Comparison of ENCODE assay signal across 9 mouse cellular contexts in the genomic region with DNA sequence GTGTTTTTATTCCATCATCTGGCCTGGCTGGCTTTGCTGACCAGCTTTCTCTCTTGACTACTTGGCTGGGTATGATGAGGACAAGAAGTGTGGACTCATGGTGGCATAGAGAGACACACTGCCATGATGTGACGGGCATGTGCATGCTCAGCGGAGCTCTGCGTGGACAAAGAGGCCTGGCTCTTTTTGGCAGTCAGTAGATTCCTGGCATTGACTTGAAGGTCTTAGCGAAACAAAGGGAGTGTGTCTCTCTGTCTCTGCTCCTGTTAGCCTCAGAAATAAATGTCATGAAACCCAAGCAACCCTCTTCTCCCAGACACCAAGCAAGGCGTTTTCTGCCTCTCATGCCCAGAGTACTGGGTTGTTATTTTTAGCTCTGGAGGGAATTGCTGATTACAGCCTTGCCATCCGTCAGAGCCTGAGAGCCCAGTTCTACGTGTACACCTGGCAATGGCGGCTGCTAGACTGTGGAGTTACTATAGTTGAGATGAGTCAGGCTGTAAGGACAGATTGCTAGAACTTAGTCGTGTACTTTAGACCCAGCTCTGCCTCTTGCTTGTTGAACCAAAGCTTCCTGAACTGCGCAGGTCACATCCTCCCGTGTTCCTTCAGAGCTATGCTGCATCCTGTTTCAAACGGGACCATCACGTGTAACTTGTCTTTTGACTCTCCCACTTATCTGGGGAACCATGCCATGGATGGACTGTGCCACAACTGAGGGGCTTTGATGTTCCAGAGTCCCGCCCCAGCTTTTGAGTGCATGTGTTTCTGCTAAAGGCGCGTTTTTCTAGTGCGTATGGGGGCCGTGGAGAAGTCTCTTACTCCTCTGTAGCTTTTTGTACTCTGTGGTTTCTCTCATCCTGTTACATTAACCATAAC.
DNase-seq lines count a peak whose midpoint lies in the region; ATAC-seq and TF ChIP-seq lines count a peak whose summit lies in the region.
"Had no signal": no experiment of that assay in that cellular context is flagged by ENCODE, and none has a peak within 500 bp of the region (broad histone marks: within the 10 kb centered on the region; RNA-seq: fewer than 3 reads in every experiment).

No protein-coding gene starts in this region.

- H3K27me3 ChIP-seq in embryonic facial prominence, embryonic 11.5 days (ENCODE audit: control insufficient read depth, insufficient read depth, low read length), result no peaks in the 10 kb centered on the region
- no peaks in the 10 kb centered on the region for H3K27me3 ChIP-seq in hindbrain, embryonic 12.5 days
- H3K27me3 ChIP-seq in midbrain, embryonic 11.5 days (ENCODE audit: control insufficient read depth, insufficient read depth, low read length), result no peaks in the 10 kb centered on the region

- no peak for TF ChIP-seq CTCF in left cerebral cortex, adult 2 months (IDR thresholded peaks at IDR 0.05)

- peak overlapping the region; percentile 9; the same call in 1 of the 2 replicates for H3K9ac ChIP-seq in embryonic facial prominence, embryonic 11.5 days (replicated peaks; ENCODE audit: low read length)
- no peak overlapping the region for H3K9ac ChIP-seq in hindbrain, embryonic 12.5 days
- peak overlapping the region; percentile 27; the same call in 1 of the 2 replicates for H3K9ac ChIP-seq in midbrain, embryonic 11.5 days (ENCODE audit: low read length)

- peak overlapping the region; percentile 42 for H3K27ac ChIP-seq in left cerebral cortex, adult 2 months
- peak overlapping the region; percentile 63 for H3K27ac ChIP-seq in embryonic facial prominence, embryonic 11.5 days (replicated peaks; ENCODE audit: low read depth, low read length)
- H3K27ac ChIP-seq in hindbrain, embryonic 12.5 days, result peak overlapping the region; percentile 4; the same call in 1 of the 2 replicates
- peak overlapping the region; percentile 57 for H3K27ac ChIP-seq in midbrain, embryonic 11.5 days (ENCODE audit: low read depth, low read length)
- H3K27ac ChIP-seq: macrophage had no signal

- ATAC-seq in embryonic facial prominence, embryonic 11.5 days (replicated peaks; ENCODE audit: insufficient number of reproducible peaks, low FRiP score, low TSS enrichment, low read depth), result no peak
- 0 out of 2 replicates have a peak, but pooled peaks have one; percentile 51 for ATAC-seq in hindbrain, embryonic 12.5 days (ENCODE audit: low FRiP score)
- peak; percentile 63 for ATAC-seq in midbrain, embryonic 11.5 days (ENCODE audit: low FRiP score)

- no peaks in the 10 kb centered on the region for H3K9me3 ChIP-seq in embryonic facial prominence, embryonic 11.5 days (replicated peaks; ENCODE audit: control insufficient read depth, low read length)
- H3K9me3 ChIP-seq in hindbrain, embryonic 12.5 days (replicated peaks), result no peaks in the 10 kb centered on the region
- no peaks in the 10 kb centered on the region for H3K9me3 ChIP-seq in midbrain, embryonic 11.5 days (ENCODE audit: control insufficient read depth, low read length)

- no peak overlapping the region for H3K4me2 ChIP-seq in embryonic facial prominence, embryonic 11.5 days (ENCODE audit: low read depth, low read length)
- H3K4me2 ChIP-seq in hindbrain, embryonic 12.5 days (replicated peaks), result no peak overlapping the region
- no peak overlapping the region for H3K4me2 ChIP-seq in midbrain, embryonic 11.5 days

- no peak for DNase-seq in left cerebral cortex, adult 2 months (ENCODE audit: extremely low spot score in 1 of 2, low spot score in 2 of 2)
- no peak for DNase-seq in left cerebral cortex, adult 8-10 months (ENCODE audit: low spot score in 2 of 2)
- no peak for DNase-seq in embryonic facial prominence, embryonic 11.5 days (ENCODE audit: low spot score)
- DNase-seq in midbrain, embryonic 11.5 days (ENCODE audit: low spot score, missing footprints), result peak; percentile 89
- no peak for DNase-seq in right cerebral cortex, adult 2 months (ENCODE audit: low spot score in 2 of 2)
- no peak for DNase-seq in retina, embryonic 14.5 days (ENCODE audit: low spot score)
- DNase-seq in right cerebral cortex, postnatal 14 days, result no peak

- intact Hi-C loops in left cerebral cortex, adult 2 months (cut with DNase I), result no loop called here

- no peak overlapping the region for H3K4me3 ChIP-seq in left cerebral cortex, adult 2 months
- H3K4me3 ChIP-seq in embryonic facial prominence, embryonic 11.5 days (ENCODE audit: low read depth, low read length), result no peak overlapping the region
- H3K4me3 ChIP-seq in hindbrain, embryonic 12.5 days, result no peak overlapping the region
- H3K4me3 ChIP-seq in midbrain, embryonic 11.5 days (ENCODE audit: low read depth, low read length), result no peak overlapping the region

- peaks cover 5% of the 10 kb centered on the region for H3K4me1 ChIP-seq in embryonic facial prominence, embryonic 11.5 days (ENCODE audit: control insufficient read depth, insufficient read depth, low read length)
- H3K4me1 ChIP-seq in hindbrain, embryonic 12.5 days, result peaks cover 23% of the 10 kb centered on the region
- H3K4me1 ChIP-seq in midbrain, embryonic 11.5 days (ENCODE audit: control insufficient read depth, insufficient read depth, low read length), result peaks cover 20% of the 10 kb centered on the region

- WGBS in embryonic facial prominence, embryonic 11.5 days, result 58% methylated on average over 18 of the region's 18 CpGs
- 66% methylated on average over 18 of the region's 18 CpGs for WGBS in hindbrain, embryonic 12.5 days
- 72% methylated on average over 18 of the region's 18 CpGs for WGBS in midbrain, embryonic 11.5 days

- H3K36me3 ChIP-seq in embryonic facial prominence, embryonic 11.5 days (replicated peaks; ENCODE audit: control insufficient read depth, insufficient read depth, low read depth, low read length), result no peaks in the 10 kb centered on the region
- H3K36me3 ChIP-seq in hindbrain, embryonic 12.5 days, result 0 out of 2 replicates have a peak, but pooled peaks cover 6% of the 10 kb centered on the region
- 0 out of 2 replicates have a peak, but pooled peaks cover 2% of the 10 kb centered on the region for H3K36me3 ChIP-seq in midbrain, embryonic 11.5 days (ENCODE audit: control insufficient read depth, insufficient read depth, low read length)

Comparison
In these comparisons a context has a peak if more than half of its experiments do, and no peak if none do; other contexts are left out.
1. H3K27ac ChIP-seq: peak in every context shown above with its lines; median percentile 63 in embryonic facial prominence, embryonic 11.5 days; 57 in midbrain, embryonic 11.5 days; 42 in left cerebral cortex, adult 2 months; 4 in hindbrain, embryonic 12.5 days.